In the genomic region with DNA sequence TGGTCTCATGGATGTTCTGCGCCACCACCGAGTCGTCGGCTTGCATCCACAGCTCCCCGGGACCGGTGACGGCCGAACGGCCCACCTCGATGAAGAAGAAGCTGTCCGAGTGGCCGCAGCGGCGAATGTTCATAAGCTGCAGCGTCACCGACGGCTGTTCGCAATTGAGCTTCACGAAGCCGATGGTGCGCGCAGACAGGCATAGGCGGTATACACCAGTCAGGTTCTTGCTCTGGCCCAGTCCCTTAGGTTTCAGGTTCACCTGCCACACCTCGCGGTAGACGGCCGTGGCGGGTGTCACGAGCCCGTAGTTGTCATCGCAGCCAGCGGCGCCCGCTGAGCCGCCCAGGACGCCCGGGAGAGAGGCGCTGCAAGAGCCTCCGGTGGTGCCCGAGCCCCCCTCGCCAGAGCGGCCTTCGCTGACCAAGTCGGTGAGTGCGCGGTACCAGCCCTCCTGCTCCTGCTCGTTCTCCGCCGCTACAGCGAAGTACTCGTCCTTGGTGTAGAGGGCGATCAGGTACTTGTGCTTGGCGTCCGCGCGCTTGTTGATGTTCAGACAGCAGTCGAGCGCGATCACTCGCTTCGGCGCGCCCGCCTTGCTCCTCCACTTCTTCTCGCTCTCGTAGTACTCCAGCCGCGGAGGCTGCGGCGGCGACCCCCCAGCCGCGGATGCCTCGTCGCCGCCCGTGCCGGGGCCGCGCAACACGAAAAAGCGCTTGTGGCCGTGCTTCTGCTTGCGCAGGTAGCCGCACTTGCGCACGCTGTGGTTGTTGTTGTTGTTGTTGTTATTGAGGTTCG, we compare ENCODE assay signal across 8 mouse cellular contexts. TPM values are rescaled to one million over a fixed set of nuclear protein-coding genes. Genes with fewer than 3 reads are reported as not detected.
DNase-seq lines count a peak whose midpoint lies in the region; ATAC-seq and TF ChIP-seq lines count a peak whose summit lies in the region.

No protein-coding gene starts in this region.

- H3K9me3 ChIP-seq in forebrain, embryonic 16.5 days (ENCODE audit: control insufficient read depth, low read length), result no peaks in the 10 kb centered on the region
- H3K9me3 ChIP-seq in hindbrain, embryonic 14.5 days (ENCODE audit: control insufficient read depth, low read length), result no peaks in the 10 kb centered on the region
- H3K9me3 ChIP-seq in midbrain, embryonic 14.5 days (ENCODE audit: control insufficient read depth, low read length), result no peaks in the 10 kb centered on the region

- TF ChIP-seq POLR2A in cerebellum, adult 2 months (IDR thresholded peaks at IDR 0.05; ENCODE audit: borderline replicate concordance, insufficient read depth, low read length), result 0 out of 2 replicates have a peak, but pooled peaks have one; percentile 9

- no peaks in the 10 kb centered on the region for H3K27me3 ChIP-seq in cerebellum, adult 2 months (ENCODE audit: control insufficient read depth, insufficient read depth, low read length)
- H3K27me3 ChIP-seq in forebrain, embryonic 16.5 days (replicated peaks; ENCODE audit: control insufficient read depth, insufficient read depth, low read length), result no peaks in the 10 kb centered on the region
- no peaks in the 10 kb centered on the region for H3K27me3 ChIP-seq in hindbrain, embryonic 14.5 days (ENCODE audit: control insufficient read depth, insufficient read depth, low read length)
- no peaks in the 10 kb centered on the region for H3K27me3 ChIP-seq in midbrain, embryonic 14.5 days (ENCODE audit: control insufficient read depth, insufficient read depth, low read length)

- H3K4me2 ChIP-seq in forebrain, embryonic 16.5 days (ENCODE audit: low read length), result peak overlapping the region; percentile 87
- H3K4me2 ChIP-seq in hindbrain, embryonic 14.5 days (replicated peaks), result peak overlapping the region; percentile 93
- peak overlapping the region; percentile 83 for H3K4me2 ChIP-seq in midbrain, embryonic 14.5 days (ENCODE audit: low read length)

- H3K4me1 ChIP-seq in cerebellum, adult 2 months (ENCODE audit: control insufficient read depth, insufficient read depth, low read length), result peaks cover 12% of the 10 kb centered on the region
- H3K4me1 ChIP-seq in forebrain, embryonic 16.5 days (replicated peaks; ENCODE audit: control insufficient read depth, insufficient read depth, low read length), result peaks cover 51% of the 10 kb centered on the region
- peaks cover 58% of the 10 kb centered on the region for H3K4me1 ChIP-seq in hindbrain, embryonic 14.5 days (replicated peaks; ENCODE audit: control insufficient read depth, insufficient read depth, low read length)
- H3K4me1 ChIP-seq in midbrain, embryonic 14.5 days (ENCODE audit: control insufficient read depth, insufficient read depth, low read length), result peaks cover 53% of the 10 kb centered on the region

- intact Hi-C loops in left cerebral cortex, postnatal 4 days (cut with DNase I), result loop anchor here (5.0 to 10.0 kb wide), 3 partner anchors 133 to 430 kb away; no protein-coding TSS in a partner anchor

- no peak for TF ChIP-seq CTCF in cerebellum, adult 2 months (IDR thresholded peaks at IDR 0.05; ENCODE audit: borderline replicate concordance, insufficient read depth, low read depth, low read length)

- WGBS in cerebellum, adult 2 months, result under 1% methylated on average over 88 of the region's 88 CpGs
- WGBS in forebrain, embryonic 16.5 days, result under 1% methylated on average over 88 of the region's 88 CpGs
- under 1% methylated on average over 84 of the region's 88 CpGs for WGBS in hindbrain, embryonic 14.5 days
- WGBS in midbrain, embryonic 14.5 days, result under 1% methylated on average over 88 of the region's 88 CpGs

- ATAC-seq in forebrain, embryonic 16.5 days, result no peak
- no peak for ATAC-seq in hindbrain, embryonic 14.5 days (ENCODE audit: low FRiP score)
- no peak for ATAC-seq in midbrain, embryonic 14.5 days (ENCODE audit: low FRiP score, low TSS enrichment)

- H3K27ac ChIP-seq in cerebellum, adult 2 months (ENCODE audit: insufficient read depth, low read length), result peak overlapping the region; percentile 85
- H3K27ac ChIP-seq in forebrain, embryonic 16.5 days (ENCODE audit: low read length), result peak overlapping the region; percentile 94
- H3K27ac ChIP-seq in hindbrain, embryonic 14.5 days, result peak overlapping the region; percentile 100
- peak overlapping the region; percentile 99 for H3K27ac ChIP-seq in midbrain, embryonic 14.5 days (replicated peaks; ENCODE audit: low read depth, low read length)

- H3K9ac ChIP-seq in forebrain, embryonic 16.5 days (replicated peaks; ENCODE audit: low read depth, low read length), result peak overlapping the region; percentile 82
- peak overlapping the region; percentile 88 for H3K9ac ChIP-seq in hindbrain, embryonic 14.5 days
- H3K9ac ChIP-seq in midbrain, embryonic 14.5 days (replicated peaks; ENCODE audit: low read length), result peak overlapping the region; percentile 84

- peak; percentile 61 to 62 for DNase-seq in lung, adult 18-20 months
- no peak for DNase-seq in lung, postnatal 25 days (ENCODE audit: low spot score)
- peak; percentile 65 to 78 for DNase-seq in cerebellum, adult 2 months
- no peak for DNase-seq in hindbrain, embryonic 14.5 days (ENCODE audit: low spot score)
- DNase-seq in left cerebral cortex, postnatal 4 days, result peak; percentile 48
- peak; percentile 81 for DNase-seq in midbrain, embryonic 14.5 days
- DNase-seq in spleen, postnatal 4 days (ENCODE audit: low spot score in 2 of 2), result peak; percentile 58 to 83

- H3K4me3 ChIP-seq in cerebellum, adult 2 months (replicated peaks; ENCODE audit: insufficient read depth, low read depth, low read length), result peak overlapping the region; percentile 92
- peak overlapping the region; percentile 57 for H3K4me3 ChIP-seq in forebrain, embryonic 16.5 days (replicated peaks; ENCODE audit: low read length)
- H3K4me3 ChIP-seq in hindbrain, embryonic 14.5 days (replicated peaks; ENCODE audit: low read length), result peak overlapping the region; percentile 90
- peak overlapping the region; percentile 78 for H3K4me3 ChIP-seq in midbrain, embryonic 14.5 days (replicated peaks; ENCODE audit: low read depth, low read length)

- no peaks in the 10 kb centered on the region; the same call in 1 of the 2 replicates for H3K36me3 ChIP-seq in forebrain, embryonic 16.5 days (ENCODE audit: control insufficient read depth, insufficient read depth)
- H3K36me3 ChIP-seq in hindbrain, embryonic 14.5 days (replicated peaks; ENCODE audit: control insufficient read depth, insufficient read depth), result no peaks in the 10 kb centered on the region
- H3K36me3 ChIP-seq in midbrain, embryonic 14.5 days (ENCODE audit: control insufficient read depth, insufficient read depth, low read length), result 0 out of 2 replicates have a peak, but pooled peaks cover 7% of the 10 kb centered on the region

RNA-seq across cellular contexts. Expression of gene Irs2, which starts 0.5 kb away (rescaled TPM):
- 26.2 and 27.3 TPM in 2 replicates for polyA plus RNA-seq in cerebellum, adult 2 months (2012; rRNA removed)
- polyA plus RNA-seq in forebrain, embryonic 16.5 days (2015; fragmentation: Nextera tagmentation; extraction: Ambion mirVana), result 5.4 and 6.0 TPM in 2 replicates
- polyA plus RNA-seq in hindbrain, embryonic 14.5 days (2014; fragmentation: Nextera tagmentation; extraction: Ambion mirVana), result 5.4 and 5.8 TPM in 2 replicates
- 10 to 100 TPM; 35.8 to 37.0 TPM for total RNA-seq in left cerebral cortex, postnatal 4 days (2021)
- 5.2 and 5.4 TPM in 2 replicates for polyA plus RNA-seq in midbrain, embryonic 14.5 days (2014; fragmentation: Nextera tagmentation; extraction: Ambion mirVana)

Comparison
In these comparisons a context has a peak if more than half of its experiments do, and no peak if none do; other contexts are left out.
1. DNase-seq: peak in lung, adult 18-20 months (2 of 2), cerebellum, adult 2 months (2 of 2), left cerebral cortex, postnatal 4 days (single experiment), midbrain, embryonic 14.5 days (single experiment) and spleen, postnatal 4 days (2 of 2); none in lung, postnatal 25 days (single experiment) and hindbrain, embryonic 14.5 days (single experiment).
2. Peak in every context shown above with its lines, with median percentiles within 50 percentile points of each other: H3K27ac ChIP-seq, H3K4me3 ChIP-seq, H3K4me2 ChIP-seq and H3K9ac ChIP-seq.